Mouse (Mus musculus) left cerebral cortex, postnatal 10 days (tissue): Measurements from ENCODE around the gene Gpr108. TPM values are rescaled to one million over a fixed set of nuclear protein-coding genes. Genes with fewer than 3 reads are reported as not detected.
A peak's percentile ranks its signal among the peaks of the same experiment; 100 is the strongest.

Source experiments
- DNase-seq, 2 experiments: peaks; one replicate each; pipeline ENCODE4 v3.0.0; 2021 to 2022; ENCODE audit warnings: low spot score in 2 of 2, mixed read lengths in 1 of 2; ENCODE audit errors: extremely low spot score in 1 of 2
- intact Hi-C: fragments of 180-260 bp; cut with DNase I; formaldehyde crosslinking; loops from one replicate; pipeline ENCODE4 v1.15.1; 2025
- total RNA-seq, 2 experiments: library from RNA; stranded (reverse); gene quantifications; 2 replicates each; pipeline ENCODE4 v1.2.3; 2021

The Gpr108 gene
- total RNA-seq, 2 experiments from 2014 or later, result 14.8 to 15.9 TPM

DNA sequence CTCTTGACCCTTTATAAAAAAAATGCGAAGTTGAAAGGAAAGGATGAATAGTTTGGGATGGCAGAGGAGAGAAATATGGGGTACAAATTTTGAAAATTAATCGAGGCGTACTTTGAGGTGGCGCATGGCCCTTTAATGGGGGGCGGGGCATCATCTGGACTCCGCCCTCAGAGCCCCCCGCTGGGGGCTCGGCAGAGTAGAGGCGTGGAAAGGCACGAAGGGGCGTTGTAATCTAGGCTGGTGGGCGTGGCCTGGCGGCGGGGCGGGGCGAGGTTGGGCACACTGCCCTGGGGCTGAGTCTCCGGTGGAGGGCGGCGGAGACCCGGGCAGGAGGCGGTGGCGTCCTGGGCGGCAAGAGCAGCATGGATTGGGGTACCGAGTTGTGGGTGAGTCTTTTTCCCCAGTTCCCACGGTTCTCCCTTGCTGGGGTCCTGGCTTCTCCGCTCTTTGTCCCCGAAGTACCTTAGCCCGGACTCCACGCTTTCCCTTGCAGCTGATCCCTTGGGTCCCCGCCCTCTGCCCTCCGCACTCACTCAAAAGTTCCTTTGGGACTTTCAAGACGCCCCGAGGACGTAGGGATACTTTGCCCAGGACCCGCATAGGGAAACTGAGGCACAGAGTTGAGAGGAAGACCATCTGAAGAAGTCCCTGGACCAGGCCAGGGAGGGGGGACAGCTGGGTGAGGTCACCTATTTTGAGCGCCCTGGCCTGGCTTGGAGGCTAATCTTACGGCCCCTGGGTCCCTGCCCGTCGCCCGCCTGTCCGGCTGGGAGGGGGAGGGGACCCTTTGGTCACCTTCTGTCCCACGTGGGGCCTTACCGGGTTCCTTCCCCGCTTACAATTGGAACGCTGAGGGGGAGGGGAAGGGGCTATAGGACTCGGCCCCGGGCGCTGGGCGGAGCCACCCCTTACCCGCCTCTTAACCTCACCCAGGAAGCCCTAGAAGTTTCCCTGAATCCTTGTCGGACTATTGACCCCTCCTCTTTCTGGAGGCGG is 1.2 kb upstream of the Gpr108 start, which contains the start of gene Trip10:
Gene Trip10, plus strand, starts transcription at position 270 of the 996 bp plus-strand sequence.
- DNase-seq, result peak; percentile 83 to 93
- intact Hi-C loops, result loop anchor here (1.0 kb wide), 1 partner anchor 86 kb away; no protein-coding TSS in a partner anchor

DNA sequence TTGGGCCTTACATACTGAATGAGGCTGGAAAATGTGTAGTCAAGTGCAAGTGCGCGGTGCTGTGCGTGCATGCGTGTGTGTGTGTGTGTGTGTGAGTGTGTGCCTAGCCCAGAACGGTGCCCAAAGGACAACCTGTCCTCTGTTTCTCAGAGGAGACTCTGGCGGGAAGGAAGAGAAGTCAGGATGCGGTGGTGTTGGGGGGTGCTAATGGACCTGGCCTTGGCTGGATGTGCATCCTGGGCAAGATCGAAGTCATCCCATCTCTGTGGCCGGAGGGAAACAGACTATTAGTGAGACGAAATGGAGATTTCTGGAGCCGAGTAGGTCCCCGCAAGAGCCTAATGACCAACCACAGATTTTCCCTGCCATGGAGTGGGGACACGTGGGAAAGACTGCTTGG is 525 bp upstream of the Gpr108 start:
- no peak for DNase-seq
- intact Hi-C loops, result loop anchor here (1.0 kb wide), 1 partner anchor 87 kb away; no protein-coding TSS in a partner anchor

DNA sequence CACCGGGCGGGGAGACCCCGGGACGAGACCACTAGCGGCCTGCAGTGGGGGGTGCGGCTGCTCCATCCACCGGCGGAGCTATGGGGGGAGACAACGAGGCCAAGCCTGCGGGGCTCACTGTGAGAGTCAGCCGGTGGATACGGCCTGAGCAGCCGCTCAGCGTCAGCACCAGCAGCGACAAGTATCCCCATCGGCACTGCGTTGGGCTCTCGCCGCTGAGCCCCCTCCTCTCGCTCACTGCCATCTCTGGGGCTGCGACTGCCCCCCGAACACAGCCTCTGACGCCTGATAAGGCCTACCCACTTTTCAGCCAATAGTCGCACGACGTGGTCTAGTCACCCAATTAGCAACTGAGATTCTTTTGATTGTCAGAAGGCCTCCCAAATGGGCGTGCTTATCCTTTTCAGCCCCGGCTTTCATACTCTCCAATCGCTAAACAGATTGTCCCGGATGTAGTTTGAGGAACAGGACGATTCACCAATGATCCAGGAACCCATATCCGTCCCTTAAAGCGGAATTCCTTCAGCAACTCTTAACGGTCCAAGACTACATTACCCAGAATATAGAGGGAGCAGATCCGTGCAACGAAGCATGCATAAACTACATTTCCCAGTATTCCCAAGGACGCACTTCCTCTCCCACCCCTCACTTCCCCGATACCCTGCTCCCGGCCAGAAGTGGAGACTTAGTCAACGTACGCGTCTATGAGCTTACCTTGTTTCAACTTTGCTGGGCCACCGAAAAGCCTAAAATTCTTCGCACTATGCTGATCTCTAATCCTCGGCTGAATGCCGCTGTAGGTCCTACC is 649 bp downstream of the Gpr108 start:
- intact Hi-C loops, result no loop called here
- peak; percentile 93 to 99 for DNase-seq

DNA sequence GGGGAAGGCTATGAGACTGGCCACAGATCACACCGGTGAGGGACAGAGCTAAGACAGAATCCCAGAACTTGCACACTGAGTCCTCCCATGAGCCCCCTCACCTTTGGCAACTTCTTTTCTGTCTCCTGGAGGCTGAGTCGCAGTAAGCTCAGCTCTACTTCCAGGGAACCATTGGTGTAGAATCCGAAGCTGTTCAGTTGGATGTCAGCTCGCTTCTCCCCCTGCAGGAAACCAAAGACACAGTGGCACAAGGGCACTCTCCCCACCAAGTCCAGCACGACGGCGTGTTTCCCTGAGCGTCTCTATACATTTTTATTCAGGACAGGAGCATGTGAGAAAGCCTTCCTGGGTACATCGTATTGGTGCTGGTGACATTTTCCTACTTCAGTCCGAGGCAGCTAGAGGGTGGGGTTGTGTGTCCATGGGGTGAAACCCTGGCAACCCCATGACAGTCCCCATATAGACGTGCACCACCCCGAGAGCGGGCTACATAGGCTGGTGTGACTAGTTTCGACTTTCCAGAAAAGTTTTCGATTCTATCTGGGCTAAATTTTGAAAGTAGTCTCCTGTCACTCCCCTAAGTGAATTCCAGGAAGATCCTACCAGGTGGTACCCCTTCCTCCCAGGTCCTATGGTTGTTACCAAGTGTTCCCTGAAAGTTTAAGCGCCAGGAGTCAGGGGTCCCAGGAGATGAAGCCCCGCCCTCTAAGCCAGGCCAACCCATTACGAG is 1.4 kb downstream of the Gpr108 start:
- peak in 1 of 2 experiments; percentile 19 for DNase-seq
- intact Hi-C loops, result no loop called here

DNA sequence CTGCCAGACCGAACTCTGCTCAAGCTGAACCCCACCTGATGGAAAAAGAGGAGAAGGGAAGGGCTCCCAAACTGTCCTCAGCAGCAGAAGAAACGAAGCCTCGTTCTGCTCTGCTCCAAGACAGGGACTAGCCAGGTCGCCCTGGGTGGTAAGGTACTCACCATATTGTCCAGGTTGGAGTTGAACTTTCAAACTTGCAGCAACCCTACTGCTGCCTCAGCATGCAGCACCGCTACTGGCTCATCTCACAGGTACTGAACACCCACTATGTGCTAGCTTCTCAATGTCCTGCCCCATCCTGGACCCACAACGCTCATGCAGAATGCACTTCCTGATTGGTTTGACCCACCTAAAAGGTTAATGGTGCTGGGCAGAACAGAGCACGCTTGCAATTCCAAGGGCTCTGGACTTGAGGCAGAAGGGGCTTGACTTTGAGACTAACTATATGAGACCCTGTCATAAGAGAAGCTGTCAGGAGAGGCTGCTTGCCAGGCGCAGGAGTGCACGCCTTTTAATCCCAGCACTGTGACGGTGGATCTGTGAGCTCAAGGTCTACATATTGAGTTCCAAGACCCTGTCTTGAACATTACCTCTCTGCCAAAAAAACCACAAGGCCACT is 2.8 kb downstream of the Gpr108 start:
- DNase-seq, result peak in 1 of 2 experiments; percentile 13
- intact Hi-C loops, result no loop called here

DNA sequence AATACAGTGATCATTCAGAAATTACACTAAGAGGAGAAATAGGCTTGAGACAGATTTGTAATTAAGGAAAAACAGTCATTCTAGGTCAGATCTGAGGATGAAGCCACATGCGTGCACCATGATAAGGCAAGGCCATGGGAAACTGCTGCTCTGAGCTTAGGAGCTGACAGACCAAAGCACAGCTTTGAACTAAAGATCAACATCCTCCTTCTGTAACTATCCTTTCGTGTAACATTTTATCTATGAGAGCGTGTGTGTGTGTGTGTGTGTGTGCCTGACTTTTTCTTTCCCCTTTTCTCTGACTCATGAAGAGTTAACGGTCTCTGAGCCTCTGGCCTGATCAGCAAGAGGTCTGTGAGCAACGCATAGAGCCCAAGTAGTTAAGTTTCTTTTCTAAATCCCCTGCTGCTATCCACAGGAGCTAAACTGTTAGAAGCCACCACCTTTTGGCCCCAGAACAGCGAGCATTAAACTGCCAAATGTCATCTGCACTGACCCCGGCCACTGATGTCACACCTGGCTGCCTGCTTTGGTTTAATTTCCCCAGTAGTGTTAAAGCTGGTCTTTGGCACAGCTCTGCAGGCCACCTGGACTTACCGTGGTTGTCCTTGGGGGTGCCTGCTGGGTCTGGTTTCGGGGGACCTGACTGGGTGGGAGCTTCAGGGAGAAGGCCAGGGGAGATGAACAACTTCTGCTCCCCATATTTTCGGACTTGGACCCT is 4.4 kb downstream of the Gpr108 start:
- DNase-seq, result peak in 1 of 2 experiments; percentile 15
- intact Hi-C loops, result no loop called here

DNA sequence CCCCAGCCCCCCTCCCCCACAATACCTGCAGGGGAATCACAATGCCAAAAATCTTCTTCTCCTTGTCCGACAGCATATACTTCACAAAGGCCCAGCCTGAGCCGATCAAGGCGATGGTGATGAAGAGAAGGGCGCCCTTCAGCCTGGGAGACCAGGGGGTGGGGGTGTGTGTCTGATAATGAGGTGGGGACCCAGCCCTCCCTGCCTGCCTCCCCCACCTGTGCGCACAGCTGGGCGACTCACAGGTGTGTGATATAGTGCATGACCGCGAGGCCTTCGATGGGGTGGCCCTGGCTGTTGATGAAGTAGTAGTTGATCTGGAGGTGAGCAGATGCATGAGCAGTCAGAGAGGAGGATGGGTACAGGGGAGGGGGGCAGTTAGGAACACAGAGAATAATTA is 11.1 kb downstream of the Gpr108 start:
- no peak for DNase-seq
- intact Hi-C loops, result no loop called here

DNA sequence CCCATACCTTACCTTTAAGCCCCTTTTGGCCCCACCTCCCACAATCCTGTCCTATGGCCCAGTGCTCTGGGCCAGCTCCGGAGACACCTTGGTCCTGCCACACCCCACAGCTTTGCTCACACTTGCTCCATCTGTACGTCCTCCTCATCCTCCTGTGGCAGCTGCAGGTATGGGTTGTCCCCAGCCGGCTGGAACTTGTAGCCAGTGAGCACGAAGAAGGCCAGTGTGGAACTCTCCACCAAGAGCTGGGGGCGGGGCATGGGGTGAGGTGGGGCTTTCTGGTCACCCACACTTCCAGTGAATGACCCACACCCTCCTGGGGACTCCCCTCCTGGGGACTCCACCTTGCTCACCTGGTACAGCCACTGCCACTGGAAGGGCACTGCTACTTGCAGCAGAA is 12.4 kb downstream of the Gpr108 start:
- intact Hi-C loops, result no loop called here
- no peak for DNase-seq

DNA sequence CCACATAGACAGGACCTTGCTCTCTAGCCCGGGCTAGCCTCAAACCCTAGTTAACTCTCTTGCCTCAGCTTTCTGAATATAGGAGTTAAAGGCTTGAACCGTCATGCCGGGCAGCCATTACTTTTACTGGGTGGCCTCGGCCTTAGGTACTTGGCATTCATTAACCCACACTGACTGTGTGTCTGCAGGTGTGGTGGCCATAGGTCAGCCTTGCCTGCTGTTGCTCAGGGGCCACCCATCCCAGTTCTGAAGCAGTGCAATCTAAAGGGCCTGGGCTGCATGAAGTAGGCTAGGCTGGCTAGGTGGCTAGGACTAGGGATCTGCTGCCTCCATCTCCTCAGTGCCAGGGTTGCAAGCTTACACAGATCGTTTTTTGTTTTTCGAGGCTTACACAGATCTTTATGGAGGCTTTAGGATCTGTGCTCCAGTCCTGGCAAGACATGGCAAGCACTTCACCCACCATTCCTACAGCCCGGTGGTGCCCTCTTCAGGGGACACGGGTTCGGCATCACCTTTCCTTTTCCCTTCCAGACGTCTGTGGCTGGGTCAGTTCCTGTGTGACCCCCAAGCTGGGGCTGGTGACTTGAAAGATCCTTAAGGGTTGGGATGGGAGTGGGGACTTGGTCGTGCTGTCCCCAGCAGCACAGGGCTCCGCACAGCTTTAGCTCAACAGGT is 13.9 kb downstream of the Gpr108 start:
- DNase-seq, result no peak
- intact Hi-C loops, result no loop called here

DNA sequence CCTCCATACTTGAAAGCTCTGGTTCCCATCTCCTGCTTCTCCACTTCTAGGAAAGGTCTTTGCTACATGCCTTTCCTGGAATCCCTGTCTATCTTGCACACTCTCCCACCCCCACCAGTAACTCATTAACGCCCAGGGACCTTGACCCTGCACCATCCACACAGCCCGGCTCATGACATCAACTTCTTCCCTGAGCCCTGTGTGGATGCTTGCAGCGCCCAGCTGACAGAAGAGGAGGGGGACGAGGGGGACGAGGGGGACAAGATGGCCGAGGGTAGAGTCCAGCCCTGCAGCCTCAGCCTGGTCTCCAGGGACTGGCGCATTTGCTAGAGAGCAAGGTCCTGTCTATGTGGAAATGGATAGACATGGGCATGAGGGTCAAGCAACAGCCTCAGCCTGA is 15.2 kb downstream of the Gpr108 start:
- DNase-seq, result no peak

DNA sequence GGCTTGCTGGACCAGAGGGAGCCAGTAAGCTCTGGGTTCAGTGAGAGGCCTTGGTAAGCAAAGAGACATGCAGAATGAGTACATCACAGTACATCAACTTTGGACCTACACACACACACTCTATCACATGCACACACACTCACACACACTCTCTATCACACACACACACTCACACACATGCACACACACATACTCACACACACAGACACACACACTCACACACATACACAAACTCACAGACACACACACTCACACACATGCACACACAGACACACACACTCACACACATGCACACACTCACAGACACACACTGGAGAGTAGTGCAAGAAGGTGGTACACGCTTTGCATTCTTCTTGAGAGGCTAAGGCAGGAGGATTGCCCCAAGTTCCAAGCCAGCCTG is 16.0 kb downstream of the Gpr108 start:
- no peak for DNase-seq
- intact Hi-C loops, result no loop called here

More for the DNA sequence above, 15.2 kb downstream of the Gpr108 start:
- intact Hi-C loops, result no loop called here

DNA sequence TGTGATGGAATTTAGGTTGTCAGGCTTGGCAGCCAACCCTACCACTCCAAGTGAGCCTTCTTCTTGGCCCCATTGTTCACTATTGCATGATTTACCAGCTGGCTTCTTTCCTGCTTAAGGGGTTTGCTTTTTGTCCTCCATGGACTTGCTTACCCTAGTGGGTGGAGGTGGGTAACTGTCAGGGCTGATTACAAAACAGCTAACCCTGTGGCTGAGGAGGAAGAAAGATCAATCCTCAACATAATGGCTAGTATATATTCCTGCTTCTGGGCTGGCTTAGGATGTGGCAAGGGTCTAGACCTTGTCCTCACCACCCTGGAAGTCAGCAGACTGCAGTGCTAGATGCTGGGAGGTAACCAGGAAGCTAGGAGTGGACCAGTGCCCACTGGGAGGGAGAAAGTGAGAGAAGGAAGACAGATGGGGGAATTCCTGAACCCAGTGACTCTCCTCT is 16.9 kb downstream of the Gpr108 start:
- no peak for DNase-seq
- intact Hi-C loops, result no loop called here

DNA sequence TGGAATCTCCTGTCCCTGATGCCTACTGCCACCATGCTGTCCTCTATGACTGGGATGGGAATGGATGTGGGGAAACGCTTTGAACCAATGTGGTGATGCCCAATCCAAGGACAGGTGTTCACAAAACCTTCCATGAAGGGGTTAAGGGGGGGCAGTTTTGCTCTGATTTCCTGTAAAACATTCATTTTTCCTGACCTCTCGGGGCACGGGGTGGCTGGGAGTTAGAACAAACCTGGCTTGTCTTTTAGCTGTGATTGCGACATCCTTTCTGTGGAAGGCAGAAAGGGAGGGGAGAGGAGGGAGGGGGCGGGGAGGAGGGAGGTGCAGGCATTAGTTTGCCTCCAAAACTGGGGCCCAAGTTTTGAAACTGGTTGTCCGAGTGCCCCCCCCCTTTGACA is 17.5 kb downstream of the Gpr108 start:
- intact Hi-C loops, result no loop called here
- DNase-seq, result no peak

DNA sequence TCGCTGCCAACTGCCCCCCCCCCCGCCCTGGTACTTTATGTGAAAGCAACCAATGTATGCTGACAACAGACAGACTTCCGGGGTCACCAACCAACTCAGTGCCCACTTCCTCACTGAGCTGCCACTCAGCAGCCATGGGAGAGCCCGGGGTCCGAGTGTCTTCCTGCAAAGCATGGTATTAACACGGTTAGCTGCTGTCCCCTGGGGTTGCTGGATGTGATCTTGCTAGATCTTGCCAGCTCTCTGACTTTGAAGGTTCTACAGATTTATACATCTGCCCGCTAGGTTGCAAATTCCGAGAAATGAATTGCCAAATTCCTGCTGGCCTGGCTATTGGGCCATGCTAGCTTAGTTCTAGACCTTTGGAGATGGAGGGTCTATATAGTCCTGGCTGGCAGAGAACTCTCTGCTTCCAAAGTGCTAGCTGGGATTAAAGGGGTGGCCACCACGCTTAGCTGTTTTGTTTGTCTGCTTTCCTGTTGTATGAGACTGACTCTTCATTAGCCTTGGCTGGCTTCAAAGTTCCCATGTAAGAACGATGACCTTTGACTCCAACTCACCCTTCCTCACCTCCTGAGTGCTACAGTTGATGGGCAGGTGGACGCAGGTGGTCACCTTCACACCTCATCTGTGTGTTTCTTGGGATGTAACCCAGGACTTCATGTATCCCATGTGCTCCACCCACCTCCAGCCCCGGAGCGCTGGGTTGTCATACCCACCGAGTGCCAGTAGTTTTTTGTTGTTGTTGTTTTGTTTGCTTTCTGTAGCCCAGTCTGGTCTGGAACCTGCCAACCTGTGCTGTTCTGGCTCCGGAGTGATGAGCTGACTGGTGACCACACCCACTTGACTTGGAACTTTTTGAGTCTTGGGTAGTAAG is 18.2 kb downstream of the Gpr108 start:
- intact Hi-C loops, result no loop called here
- no peak for DNase-seq

DNA sequence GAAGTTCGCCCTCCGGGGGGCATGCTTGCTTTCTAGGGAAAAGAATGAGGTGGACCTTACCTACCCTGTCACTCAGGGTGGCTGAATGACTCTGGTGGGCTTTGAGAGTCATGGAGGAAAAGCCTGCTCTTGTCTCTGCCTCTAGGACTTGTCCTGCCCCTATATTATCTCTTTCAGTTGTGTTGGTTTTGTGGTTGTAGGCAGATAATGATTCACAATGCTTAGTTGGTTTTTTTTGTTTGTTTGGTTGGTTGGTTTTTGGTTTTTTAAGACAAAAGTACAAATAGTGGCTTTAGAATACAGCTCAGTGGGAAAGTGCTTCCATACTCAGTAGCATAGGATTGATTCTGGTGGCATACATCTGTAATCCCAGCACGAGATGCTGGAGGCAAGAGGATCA is 19.4 kb downstream of the Gpr108 start:
- intact Hi-C loops, result no loop called here
- DNase-seq, result no peak

DNA sequence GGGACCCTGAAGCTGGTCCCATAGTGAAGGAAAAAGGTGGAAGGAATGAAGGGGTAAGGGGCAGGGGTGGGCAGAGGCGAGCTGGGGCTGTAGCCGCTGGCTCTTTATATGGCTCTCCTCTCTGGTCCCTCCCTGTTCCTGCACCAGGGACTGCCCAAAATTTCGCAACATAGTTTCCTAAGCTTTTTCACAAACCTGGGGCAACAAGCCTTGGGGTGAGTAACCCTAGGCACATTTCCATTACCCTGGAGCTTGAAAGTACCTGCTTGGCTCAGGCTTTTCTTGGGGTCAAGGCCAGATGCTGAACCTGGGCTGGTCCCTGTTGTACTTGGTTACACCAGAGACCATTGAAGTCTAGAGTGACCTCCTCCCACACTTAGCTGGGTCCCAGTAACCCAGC is 20.2 kb downstream of the Gpr108 start, which contains the start of gene C3:
Gene C3, minus strand, starts transcription at position 123 of the 400 bp plus-strand sequence.
- intact Hi-C loops, result no loop called here
- DNase-seq, result no peak
